Mouse (Mus musculus) limb, embryonic 13.5 days (tissue): Measurements from ENCODE around the gene Cd8b1. TPM values are rescaled to one million over a fixed set of nuclear protein-coding genes. Genes with fewer than 3 reads are reported as not detected.
"Not testable (repeated sequence)": the region's sequence is repeated elsewhere in the genome, so short reads cannot be mapped to it uniquely, and the experiment has no call there.

Source experiments
- ATAC-seq: fragments of 200-750 bp; cut with Nextera tagmentation; 2 replicates; pipeline ENCODE4 v1.8.0; 2017; ENCODE audit warnings: low read depth, moderate number of reproducible peaks, moderate TSS enrichment; ENCODE audit not compliant: low FRiP score
- H3K27ac ChIP-seq: fragments of 300-500 bp; sonication (generic); 2 replicates; pipeline ENCODE4 v1.5.1; 2015; ENCODE audit warnings: inconsistent platforms, mild to moderate bottlenecking, moderate library complexity
- H3K27me3 ChIP-seq: fragments of 300-500 bp; sonication (generic); 2 replicates; pipeline ENCODE4 v1.6.1; 2015; ENCODE audit warnings: mild to moderate bottlenecking, inconsistent platforms
- H3K36me3 ChIP-seq: fragments of 300-500 bp; sonication (generic); 2 replicates; pipeline ENCODE4 v1.6.1; 2015; ENCODE audit warnings: inconsistent platforms, mild to moderate bottlenecking, moderate library complexity
- H3K4me1 ChIP-seq: fragments of 300-500 bp; sonication (generic); 2 replicates; pipeline ENCODE4 v1.6.1; 2015; ENCODE audit warnings: inconsistent platforms
- H3K4me2 ChIP-seq: fragments of 300-500 bp; sonication (generic); replicated peaks from 2 replicates; pipeline ENCODE4 v1.6.1; 2015; ENCODE audit warnings: inconsistent platforms, mild to moderate bottlenecking, moderate library complexity
- H3K4me3 ChIP-seq: fragments of 300-500 bp; sonication (generic); 2 replicates; pipeline ENCODE4 v1.5.1; 2015; ENCODE audit warnings: moderate library complexity, mild to moderate bottlenecking, inconsistent platforms
- H3K9ac ChIP-seq: fragments of 300-500 bp; sonication (generic); 2 replicates; pipeline ENCODE4 v1.6.1; 2015; ENCODE audit warnings: mild to moderate bottlenecking, inconsistent platforms
- H3K9me3 ChIP-seq: fragments of 300-500 bp; sonication (generic); 2 replicates; pipeline ENCODE4 v1.6.1; 2016; ENCODE audit warnings: inconsistent platforms
- WGBS: fragments of 180-500 bp; shearing (Covaris S2); methylation state at CpG from one replicate; pipeline ENCODE4 v1.1.7; 2015; 5-methylcytosine and 5-hydroxymethylcytosine counted together
- polyA plus RNA-seq: library from polyadenylated mRNA; unstranded; fragments of >200 nt; fragmentation: Nextera tagmentation; extraction: Ambion mirVana; gene quantifications from 2 replicates; pipeline ENCODE4 v1.2.1, GENCODE M21; 2015

Cd8b1 gene
- polyA plus RNA-seq, 1 experiment from 2014 or later, result not detected

DNA sequence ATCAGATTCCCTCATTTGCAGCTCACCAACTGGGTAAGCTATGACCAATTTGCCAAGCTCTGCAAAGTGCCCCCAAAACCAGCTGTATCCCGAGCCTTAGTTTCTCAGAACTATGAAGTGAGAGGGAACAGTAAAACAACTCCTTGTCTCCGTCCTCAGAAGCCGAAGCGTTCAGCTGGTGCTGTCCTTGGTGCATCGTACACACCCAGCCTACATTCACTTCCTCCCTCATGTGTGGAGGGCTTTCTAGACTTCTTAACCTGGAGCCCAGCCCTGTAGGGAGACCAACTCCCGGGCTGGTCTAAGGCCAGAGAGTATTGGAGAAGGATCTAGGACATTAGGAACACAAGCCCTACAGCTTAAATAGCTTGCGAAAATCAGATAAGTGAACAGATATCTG, 7.9 kb downstream of the Cd8b1 start:
- H3K9ac ChIP-seq, result no peak overlapping the region
- H3K36me3 ChIP-seq, result no peaks in the 10 kb centered on the region
- no peaks in the 10 kb centered on the region for H3K9me3 ChIP-seq
- H3K4me3 ChIP-seq, result no peak overlapping the region
- H3K27ac ChIP-seq, result no peak overlapping the region
- WGBS, result 83% methylated on average over 7 of the region's 7 CpGs
- no peak for ATAC-seq
- no peaks in the 10 kb centered on the region for H3K4me1 ChIP-seq
- no peaks in the 10 kb centered on the region for H3K27me3 ChIP-seq
- no peak overlapping the region for H3K4me2 ChIP-seq

DNA sequence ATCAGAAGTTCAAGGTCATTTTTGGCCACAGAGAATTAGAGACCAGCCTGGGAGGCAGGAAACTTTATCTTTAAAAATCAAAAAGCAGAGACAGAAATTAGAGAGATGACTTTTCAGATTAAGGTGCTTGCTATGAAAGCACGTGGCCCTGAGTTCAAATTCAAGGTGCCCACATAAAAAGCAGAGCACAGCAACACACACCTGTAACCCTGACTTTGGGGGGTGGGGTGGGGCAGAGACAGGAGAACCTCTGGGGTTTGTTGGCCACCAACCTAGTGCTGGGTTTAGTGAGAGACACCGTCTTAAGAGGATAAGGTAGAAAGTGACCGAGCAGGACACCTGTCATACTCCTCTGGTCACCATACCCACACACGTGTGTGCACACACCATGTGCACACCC, 8.9 kb downstream of the Cd8b1 start:
- 91% methylated on average over 2 of the region's 4 CpGs for WGBS
- not testable (repeated sequence) for H3K9ac ChIP-seq

DNA sequence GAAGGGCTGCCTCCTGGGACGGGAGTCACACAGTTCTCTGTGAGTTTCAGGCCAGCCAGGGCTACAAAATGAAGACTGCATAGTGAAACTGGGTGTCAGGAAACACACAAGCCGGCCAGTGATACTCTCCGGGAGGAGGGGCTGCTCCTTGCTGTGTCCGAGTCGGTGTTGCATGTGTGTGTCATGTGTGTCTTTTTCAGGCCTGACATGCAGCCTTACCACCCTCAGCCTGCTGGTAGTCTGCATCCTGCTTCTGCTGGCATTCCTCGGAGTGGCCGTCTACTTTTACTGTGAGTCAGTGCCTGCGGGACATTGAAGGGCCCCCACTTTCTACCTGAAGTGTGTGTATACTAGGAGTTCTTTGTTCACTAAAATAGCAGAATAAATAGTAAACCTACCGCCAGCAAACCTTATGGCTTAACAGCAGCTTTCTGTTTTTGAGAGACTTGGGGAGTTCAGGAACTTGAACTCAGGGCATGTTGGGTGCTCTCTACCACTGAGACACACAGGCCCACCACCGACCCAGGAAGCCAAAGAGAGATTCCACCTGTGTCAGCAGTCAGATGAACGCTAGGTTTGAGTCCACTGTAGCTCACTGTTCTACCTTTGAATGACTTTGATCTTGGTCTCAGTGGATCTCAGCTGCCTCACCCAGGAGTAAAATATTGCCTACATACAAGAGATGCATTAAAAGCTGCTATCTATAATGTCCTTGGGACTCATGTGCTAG, 9.8 kb downstream of the Cd8b1 start:
- H3K9me3 ChIP-seq, result no peaks in the 10 kb centered on the region
- H3K4me1 ChIP-seq, result no peaks in the 10 kb centered on the region
- no peak for ATAC-seq
- H3K9ac ChIP-seq, result no peak overlapping the region
- no peak overlapping the region for H3K27ac ChIP-seq
- WGBS, result 76% methylated on average over 11 of the region's 11 CpGs
- H3K4me2 ChIP-seq, result no peak overlapping the region
- no peak overlapping the region for H3K4me3 ChIP-seq
- no peaks in the 10 kb centered on the region for H3K27me3 ChIP-seq
- H3K36me3 ChIP-seq, result no peaks in the 10 kb centered on the region

More for the DNA sequence above, 8.9 kb downstream of the Cd8b1 start:
- not testable (repeated sequence) for H3K4me2 ChIP-seq, H3K36me3 ChIP-seq, H3K9me3 ChIP-seq, ATAC-seq, H3K4me1 ChIP-seq, H3K4me3 ChIP-seq, H3K27ac ChIP-seq, H3K27me3 ChIP-seq

DNA sequence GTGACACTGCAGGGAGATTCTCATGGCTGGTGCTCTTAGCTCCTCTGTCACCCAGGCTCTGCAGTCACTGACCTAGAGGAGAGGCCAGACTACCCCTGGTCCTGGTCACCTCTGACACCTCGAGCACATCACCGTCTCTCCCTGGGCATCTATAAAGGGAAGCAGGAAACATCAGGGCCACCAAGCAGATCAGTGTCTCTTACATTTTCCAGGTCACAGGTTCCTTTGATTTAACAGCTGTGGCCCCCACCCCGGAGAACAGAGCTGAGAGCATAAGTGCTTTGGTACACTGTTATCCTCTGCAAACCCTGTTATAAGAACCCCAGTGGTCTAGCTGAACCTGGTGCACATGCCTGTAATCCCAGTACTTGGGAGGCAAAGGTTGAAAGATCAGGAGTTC, 10.4 kb downstream of the Cd8b1 start:
- Histone ChIP-seq H3K27ac (no peak overlapping the region), H3K9ac (no peak overlapping the region), H3K27me3 (no peaks in the 10 kb centered on the region), H3K4me3 (no peak overlapping the region), H3K36me3 (no peaks in the 10 kb centered on the region), H3K4me2 (no peak overlapping the region), H3K4me1 (no peaks in the 10 kb centered on the region), H3K9me3 (no peaks in the 10 kb centered on the region)
- no peak for ATAC-seq
- WGBS, result 80% methylated on average over 3 of the region's 3 CpGs

DNA sequence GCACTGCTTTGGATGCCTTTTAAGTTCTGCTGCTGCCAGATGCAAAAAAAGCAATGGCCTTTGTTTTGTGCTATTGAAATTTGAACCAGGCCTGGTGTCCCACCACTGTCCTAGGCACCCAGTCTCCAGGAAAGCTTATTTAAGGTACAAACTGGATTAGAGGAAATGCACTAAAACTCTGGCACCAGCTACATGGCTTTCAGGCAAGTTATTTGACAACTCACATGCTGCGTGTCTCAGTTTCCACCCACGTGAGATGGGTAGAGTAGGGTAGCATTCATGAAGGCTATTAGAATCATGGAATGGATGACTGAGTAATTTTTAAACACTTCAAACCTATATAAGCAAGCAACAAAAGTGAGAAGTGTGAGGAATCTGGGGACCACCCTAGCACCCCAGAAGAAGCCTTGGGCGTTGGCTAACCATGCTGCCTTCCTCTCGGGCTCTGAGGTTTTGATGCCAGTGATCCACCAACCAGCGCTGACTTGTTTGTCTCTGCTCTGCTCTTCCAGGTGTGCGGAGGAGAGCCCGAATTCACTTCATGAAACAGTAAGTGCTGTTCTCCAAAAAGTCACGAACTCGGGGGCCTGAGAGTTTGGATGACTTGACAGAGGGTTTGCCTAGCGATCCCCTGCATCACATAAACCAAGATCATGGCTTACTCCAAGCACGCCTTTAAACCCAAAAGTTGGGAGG, 11.1 kb downstream of the Cd8b1 start:
- Histone ChIP-seq H3K9ac (no peak overlapping the region), H3K27me3 (no peaks in the 10 kb centered on the region), H3K4me2 (no peak overlapping the region), H3K36me3 (no peaks in the 10 kb centered on the region), H3K4me3 (no peak overlapping the region), H3K27ac (no peak overlapping the region), H3K9me3 (no peaks in the 10 kb centered on the region), H3K4me1 (no peaks in the 10 kb centered on the region)
- 87% methylated on average over 11 of the region's 11 CpGs for whole genome bisulfite sequencing
- no peak for ATAC-seq

DNA sequence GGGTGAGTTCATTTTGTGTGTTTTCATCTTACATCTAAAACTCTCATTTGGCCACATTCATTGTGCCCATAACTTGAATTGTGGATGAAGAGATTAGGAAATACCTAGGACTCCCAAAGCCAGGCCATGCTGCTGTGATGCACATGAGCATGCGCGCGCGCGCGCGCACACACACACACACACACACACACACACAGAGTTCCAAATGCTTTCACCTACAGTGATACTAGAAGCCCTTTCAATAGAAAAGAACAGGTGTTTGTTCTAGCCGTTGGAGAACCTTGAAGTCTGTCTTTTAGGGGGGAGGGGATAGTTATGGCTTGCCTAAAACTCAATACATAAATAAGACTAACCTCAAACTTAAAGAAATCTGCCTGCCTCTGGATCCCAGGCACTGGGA, 15.1 kb downstream of the Cd8b1 start:
- Histone ChIP-seq H3K27ac (no peak overlapping the region), H3K4me1 (no peaks in the 10 kb centered on the region), H3K9me3 (no peaks in the 10 kb centered on the region), H3K4me3 (no peak overlapping the region), H3K27me3 (no peaks in the 10 kb centered on the region), H3K4me2 (no peak overlapping the region), H3K36me3 (no peaks in the 10 kb centered on the region), H3K9ac (no peak overlapping the region)
- no peak for ATAC-seq
- WGBS, result 93% methylated on average over 8 of the region's 8 CpGs

DNA sequence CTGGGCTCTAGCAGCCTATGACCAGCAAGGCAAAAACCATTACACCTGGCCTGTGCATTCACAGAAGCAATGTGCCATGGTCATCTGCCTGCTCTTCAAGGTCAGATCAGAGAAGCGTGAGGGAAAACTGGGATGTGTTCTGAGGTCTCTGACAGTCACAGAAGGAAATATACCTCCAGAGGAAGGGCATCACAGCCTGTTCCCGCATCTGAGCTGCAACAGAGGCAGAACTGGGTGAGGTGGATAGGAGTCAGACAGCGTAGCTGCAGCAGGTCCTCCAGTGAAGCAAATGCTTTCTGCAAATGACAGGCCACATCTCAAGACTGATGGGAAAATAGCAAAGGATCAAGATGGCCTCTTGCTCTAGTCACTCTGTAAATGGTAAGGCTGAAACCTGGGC, 16.4 kb downstream of the Cd8b1 start:
- no peaks in the 10 kb centered on the region for H3K36me3 ChIP-seq
- no peak overlapping the region for H3K4me3 ChIP-seq
- no peak overlapping the region for H3K27ac ChIP-seq
- H3K4me2 ChIP-seq, result no peak overlapping the region
- no peaks in the 10 kb centered on the region for H3K27me3 ChIP-seq
- H3K9ac ChIP-seq, result no peak overlapping the region
- no peaks in the 10 kb centered on the region for H3K4me1 ChIP-seq
- no peaks in the 10 kb centered on the region for H3K9me3 ChIP-seq
- ATAC-seq, result no peak
- 86% methylated on average over 3 of the region's 3 CpGs for WGBS

DNA sequence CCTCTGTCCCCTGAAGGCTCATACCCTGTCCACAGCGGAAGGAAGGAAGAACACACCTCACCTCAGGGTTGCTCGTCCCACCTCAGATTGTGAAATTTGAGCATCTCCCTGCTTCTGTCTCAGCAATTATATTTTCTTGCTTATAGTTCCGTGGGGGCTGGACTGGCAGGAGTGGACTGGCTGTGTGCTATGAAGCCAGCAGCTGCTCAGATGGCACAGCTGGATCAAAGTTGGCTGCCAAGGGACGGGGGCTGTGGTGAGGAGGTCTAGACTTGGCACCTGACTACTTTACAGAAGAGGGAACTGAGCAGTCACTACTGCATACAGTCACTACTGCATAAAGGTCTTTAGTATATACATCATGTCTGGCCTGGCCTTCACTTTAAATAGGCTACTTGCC, 16.8 kb downstream of the Cd8b1 start:
- ATAC-seq, result no peak
- H3K9ac ChIP-seq, result no peak overlapping the region
- no peak overlapping the region for H3K27ac ChIP-seq
- no peaks in the 10 kb centered on the region for H3K27me3 ChIP-seq
- H3K4me2 ChIP-seq, result no peak overlapping the region
- no peaks in the 10 kb centered on the region for H3K4me1 ChIP-seq
- no peaks in the 10 kb centered on the region for H3K9me3 ChIP-seq
- 65% methylated on average over 4 of the region's 4 CpGs for WGBS
- no peaks in the 10 kb centered on the region for H3K36me3 ChIP-seq
- no peak overlapping the region for H3K4me3 ChIP-seq

DNA sequence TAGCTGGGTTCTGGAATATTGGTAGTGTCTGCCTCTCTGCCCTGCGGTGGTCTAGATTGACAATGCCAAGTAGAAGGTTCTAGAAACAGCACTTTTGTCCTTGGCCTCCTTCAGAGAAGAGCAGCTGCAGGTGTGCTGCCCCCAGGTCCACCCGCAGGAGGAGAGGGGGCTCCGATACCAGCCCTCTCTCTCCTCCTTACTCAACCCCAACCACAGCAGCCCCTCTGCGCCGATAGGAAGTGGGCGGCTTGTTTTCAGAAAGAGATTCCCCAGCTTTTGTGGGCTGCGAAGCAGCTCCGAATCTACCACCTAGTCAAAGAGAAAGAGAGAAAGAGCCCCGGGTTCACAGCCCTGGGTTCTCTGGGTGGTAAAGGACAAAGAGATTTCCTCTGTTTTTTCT, 18.6 kb downstream of the Cd8b1 start:
- no peak for ATAC-seq
- no peak overlapping the region for H3K4me2 ChIP-seq
- 87% methylated on average over 9 of the region's 9 CpGs for WGBS
- no peak overlapping the region for H3K9ac ChIP-seq
- H3K4me3 ChIP-seq, result no peak overlapping the region
- no peaks in the 10 kb centered on the region for H3K36me3 ChIP-seq
- H3K27ac ChIP-seq, result no peak overlapping the region
- no peaks in the 10 kb centered on the region for H3K9me3 ChIP-seq
- no peaks in the 10 kb centered on the region for H3K27me3 ChIP-seq
- no peaks in the 10 kb centered on the region for H3K4me1 ChIP-seq

DNA sequence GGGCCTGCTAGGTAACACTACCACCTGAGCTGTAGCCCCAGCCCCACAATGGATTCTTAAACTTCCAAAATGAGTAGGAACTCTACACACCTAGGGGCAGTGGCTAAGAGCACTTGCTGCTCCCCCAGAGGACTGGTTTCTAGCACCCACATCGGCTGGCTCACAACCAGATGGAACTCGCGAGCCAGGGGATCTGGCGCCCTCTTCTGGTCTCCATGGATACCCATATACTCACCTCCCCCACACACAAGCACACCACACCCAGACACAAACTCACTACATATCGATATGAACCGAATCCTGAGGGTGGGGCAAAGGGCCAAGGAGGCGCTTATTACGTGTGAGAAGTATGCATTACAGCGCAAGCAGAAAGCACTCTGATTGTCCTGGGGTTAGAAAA, 25.4 kb downstream of the Cd8b1 start:
- no peak overlapping the region for H3K9ac ChIP-seq
- peaks cover 9% of the 10 kb centered on the region; the same call in 1 of the 2 replicates for H3K9me3 ChIP-seq
- no peaks in the 10 kb centered on the region for H3K4me1 ChIP-seq
- no peaks in the 10 kb centered on the region for H3K27me3 ChIP-seq
- H3K27ac ChIP-seq, result no peak overlapping the region
- ATAC-seq, result no peak
- no peaks in the 10 kb centered on the region for H3K36me3 ChIP-seq
- no peak overlapping the region for H3K4me2 ChIP-seq
- no peak overlapping the region for H3K4me3 ChIP-seq
- WGBS, result 94% methylated on average over 9 of the region's 9 CpGs

DNA sequence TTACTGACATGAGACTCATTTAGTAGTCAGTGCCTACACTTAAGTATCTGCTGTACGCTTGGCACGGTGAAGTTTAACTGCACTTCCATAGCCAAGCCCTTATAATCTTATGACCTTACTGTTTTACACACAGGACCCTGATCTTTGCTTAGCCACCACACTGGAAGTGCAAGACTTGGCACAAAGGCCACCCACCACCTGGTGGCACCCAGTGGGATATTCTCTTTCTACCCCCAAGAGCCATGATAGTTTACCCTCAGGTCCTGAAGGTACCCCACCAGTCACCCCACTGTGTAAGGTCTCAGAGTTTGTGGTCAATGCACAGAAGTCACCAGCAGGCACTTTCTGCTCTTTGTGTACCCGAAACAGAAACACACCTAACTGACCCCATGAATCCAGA, 28.6 kb downstream of the Cd8b1 start:
- H3K27me3 ChIP-seq, result no peaks in the 10 kb centered on the region
- no peaks in the 10 kb centered on the region for H3K36me3 ChIP-seq
- H3K27ac ChIP-seq, result no peak overlapping the region
- ATAC-seq, result no peak
- no peak overlapping the region for H3K4me3 ChIP-seq
- no peak overlapping the region for H3K9ac ChIP-seq
- peaks cover 9% of the 10 kb centered on the region; the same call in 1 of the 2 replicates for H3K9me3 ChIP-seq
- no peaks in the 10 kb centered on the region for H3K4me1 ChIP-seq
- no peak overlapping the region for H3K4me2 ChIP-seq
- 96% methylated on average over 3 of the region's 3 CpGs for WGBS

DNA sequence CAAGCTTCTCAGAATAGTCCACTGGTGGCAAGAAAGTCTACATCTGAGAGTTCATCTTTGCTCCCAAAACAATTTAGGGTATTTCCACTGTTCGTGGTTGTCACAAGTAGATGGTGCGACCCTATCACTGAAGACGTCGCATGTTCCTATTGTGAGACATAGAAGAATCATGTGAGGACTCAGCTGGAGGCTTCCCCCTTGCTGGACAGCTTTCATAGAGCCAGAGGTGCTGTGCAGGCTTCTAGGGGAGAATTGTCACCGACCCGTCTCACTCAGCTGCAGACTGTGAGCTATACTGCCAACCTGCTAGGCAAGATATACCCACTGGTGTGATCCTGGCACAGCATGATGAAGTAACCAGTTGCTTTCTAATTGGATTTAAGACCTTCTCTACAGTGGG, 29.6 kb downstream of the Cd8b1 start:
- no peak overlapping the region for H3K4me3 ChIP-seq
- WGBS, result 92% methylated on average over 6 of the region's 6 CpGs
- H3K36me3 ChIP-seq, result no peaks in the 10 kb centered on the region
- ATAC-seq, result no peak
- no peak overlapping the region for H3K4me2 ChIP-seq
- H3K9ac ChIP-seq, result no peak overlapping the region
- peaks cover 6% of the 10 kb centered on the region; the same call in 1 of the 2 replicates for H3K9me3 ChIP-seq
- H3K4me1 ChIP-seq, result no peaks in the 10 kb centered on the region
- no peak overlapping the region for H3K27ac ChIP-seq
- no peaks in the 10 kb centered on the region for H3K27me3 ChIP-seq
